Mouse (Mus musculus) right cerebral cortex, adult 2 months (tissue): ENCODE data around the gene Psmb4.
A peak's percentile ranks its signal among the peaks of the same experiment; 100 is the strongest.
"Not testable (repeated sequence)": the region's sequence is repeated elsewhere in the genome, so short reads cannot be mapped to it uniquely, and the experiment has no call there.

Source experiments
- DNase-seq, 2 experiments: peaks; one replicate each; pipeline ENCODE4 v3.0.0; 2021 to 2022; ENCODE audit warnings: low spot score in 2 of 2

Gene Psmb4

DNA sequence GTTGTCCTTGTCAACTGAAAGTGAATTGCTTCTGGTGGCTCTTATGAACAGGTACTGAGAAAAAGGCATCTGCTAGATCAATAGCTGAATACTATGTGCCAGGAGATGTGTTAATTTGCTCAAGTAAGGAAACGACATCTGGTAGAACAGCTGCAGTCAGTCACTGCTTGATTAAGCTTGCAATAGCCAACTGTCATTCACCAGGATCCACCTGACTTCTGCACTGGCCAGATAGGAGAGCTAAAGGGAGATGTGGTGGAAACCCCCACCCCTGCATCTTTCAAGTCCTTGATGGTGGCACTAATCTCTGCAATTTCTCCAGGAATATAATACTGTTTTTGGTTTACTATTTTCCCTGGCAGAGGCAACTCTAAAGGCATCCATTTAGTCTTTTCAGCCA lies 19.7 kb upstream of the Psmb4 start:
- DNase-seq, result no peak

DNA sequence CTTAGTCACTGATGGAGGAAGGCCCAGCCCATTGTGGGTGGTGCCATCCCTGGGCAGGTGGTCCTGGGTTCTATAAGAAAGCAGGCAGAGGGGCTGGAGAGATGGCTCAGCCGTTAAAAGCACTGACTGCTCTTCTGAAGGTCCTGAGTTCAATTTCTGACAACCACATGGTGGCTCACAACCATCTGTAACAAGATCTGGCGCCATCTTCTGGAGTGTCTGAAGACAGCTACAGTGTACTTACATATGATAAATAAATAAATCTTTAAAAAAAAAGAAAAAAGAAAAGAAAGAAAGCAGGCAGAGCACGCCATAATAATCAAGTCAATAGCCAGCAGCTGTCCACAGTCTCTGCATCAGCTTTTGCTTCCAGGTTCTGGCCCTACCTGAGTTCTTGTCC lies 18.0 kb upstream of the Psmb4 start:
- DNase-seq, result not testable (repeated sequence)

DNA sequence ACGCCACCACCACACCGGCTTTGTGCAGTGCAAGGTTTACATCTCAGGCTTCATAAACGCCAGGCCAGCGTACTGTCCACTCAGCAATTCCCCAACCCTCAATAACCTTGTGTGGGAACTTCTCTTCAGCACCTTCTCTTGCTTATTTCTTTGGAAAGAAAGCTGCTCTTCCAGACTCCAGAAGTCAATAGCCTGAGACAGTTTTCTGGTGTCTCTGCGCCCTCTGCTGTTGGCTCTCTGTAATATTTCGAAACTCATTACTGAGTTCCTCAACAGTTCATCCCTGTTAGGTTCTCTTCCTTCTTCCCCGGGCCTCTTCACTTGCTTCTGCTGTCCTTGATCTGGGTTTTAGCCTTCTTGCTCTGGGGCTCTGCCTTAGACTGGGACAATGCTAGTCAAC lies 16.0 kb upstream of the Psmb4 start:
- peak; percentile 70 to 75 for DNase-seq

DNA sequence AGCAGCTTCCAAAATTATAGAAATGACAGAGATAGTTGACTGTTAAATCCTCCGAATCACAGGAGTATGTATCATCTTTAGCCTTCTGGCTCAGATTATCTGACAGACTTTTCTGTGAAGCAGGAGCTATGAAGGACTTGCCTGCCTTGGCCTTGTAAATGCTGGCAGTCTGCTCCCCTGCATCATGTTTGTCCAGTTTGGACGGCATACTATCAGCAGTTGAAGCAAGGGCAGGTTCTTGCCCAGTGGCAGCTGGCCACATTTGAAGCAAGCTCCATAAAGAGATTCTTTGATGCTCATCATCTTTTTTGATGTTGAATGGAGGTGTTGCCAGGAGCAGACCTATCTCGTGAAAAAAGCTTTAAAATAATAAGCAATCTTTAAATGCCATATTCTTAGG lies 7.3 kb upstream of the Psmb4 start:
- DNase-seq, result no peak

DNA sequence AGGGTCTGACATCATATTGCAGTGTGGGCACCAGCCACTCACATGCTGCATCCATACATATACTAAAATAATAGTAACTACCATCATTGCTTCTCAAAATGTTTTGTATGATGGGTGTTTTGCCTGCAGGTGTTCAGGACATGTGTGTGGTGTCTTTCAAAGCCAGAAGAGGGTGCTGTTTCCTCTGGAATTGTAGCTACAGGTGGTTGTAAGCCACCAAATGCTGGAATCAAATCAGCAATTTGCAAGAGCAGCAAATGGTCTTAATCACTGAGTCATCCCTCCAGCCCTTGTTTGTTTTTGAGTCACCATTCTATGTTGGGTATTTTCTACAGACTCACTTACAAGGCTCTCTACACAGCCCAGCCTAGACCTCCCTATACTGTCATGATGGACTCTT lies 1.8 kb upstream of the Psmb4 start:
- DNase-seq, result no peak

DNA sequence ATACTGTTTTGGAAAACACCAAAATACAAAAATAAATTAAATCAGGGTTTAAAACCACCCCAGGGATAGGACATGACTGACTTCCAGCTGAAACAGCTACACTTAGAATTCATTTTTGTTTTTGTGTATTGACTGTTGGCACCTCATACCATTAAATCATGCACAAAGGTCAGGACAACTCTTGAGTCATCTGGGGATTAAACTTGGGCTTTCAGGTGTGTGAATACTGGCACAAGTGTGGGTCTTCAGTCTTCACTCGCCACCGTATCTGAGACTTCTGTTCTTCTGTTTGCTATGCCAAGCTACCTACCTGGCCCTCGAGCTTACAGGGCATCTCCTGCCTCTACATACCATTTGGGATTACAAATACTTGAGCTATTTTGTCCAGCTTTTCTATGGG lies 4.2 kb downstream of the Psmb4 start:
- DNase-seq, result no peak

DNA sequence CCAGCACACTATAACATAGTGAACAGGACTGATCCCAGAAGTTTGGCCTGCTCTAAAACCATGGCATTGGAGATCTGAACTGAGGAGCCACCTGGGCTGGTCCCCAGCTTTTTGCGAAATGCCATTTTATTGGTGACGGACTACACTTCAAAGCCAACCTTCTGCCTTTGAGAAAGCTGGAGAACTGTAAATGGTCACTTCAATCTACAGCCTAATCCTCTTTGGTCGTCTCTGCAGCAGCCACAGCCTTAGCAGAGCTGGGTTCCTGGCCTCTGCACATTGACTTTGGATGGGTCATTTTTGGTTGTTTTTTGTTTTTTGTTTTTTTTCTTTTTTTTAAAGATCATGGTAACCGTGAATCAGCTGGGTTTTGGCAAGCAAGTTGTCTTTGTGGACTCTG lies 4.9 kb downstream of the Psmb4 start:
- DNase-seq, result no peak

DNA sequence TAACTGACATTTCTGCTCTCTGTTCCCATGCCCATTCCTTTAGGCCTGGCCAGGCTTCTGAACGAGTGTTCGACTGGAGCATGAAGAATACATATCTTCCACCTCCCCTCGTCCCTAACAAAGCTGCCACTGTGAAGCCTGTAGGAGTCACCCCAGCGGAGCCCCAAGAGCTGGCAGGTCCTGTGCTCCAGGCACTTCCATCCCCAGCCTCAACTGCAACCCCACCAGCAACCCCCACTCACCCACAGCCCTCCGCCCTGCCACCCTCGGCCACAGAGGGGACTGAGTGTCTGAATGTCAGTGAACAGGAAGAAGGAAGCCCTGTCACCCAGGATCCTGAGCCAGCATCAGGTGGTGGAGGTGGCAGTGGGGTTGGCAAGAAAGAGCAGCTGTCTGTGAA lies 8.1 kb downstream of the Psmb4 start:
- DNase-seq, result no peak

DNA sequence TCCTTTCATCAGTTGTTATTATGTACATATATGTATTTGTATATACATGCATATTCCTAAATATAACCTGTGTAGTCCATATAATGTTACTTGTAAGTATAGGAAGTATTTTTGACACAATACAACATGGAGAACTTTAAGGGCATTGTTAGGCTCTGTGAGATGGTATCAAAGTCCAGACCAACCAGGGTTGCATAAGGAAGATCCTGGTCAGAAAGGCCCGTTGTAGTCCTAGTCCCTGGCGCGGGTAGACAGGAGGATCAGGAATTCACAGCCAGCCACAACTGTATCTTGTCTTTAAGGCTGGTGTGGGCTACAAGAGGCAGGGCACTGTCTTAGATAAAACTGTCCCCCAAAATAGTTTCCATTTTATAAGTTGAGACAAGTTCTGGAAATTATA lies 17.8 kb downstream of the Psmb4 start:
- DNase-seq, result no peak

DNA sequence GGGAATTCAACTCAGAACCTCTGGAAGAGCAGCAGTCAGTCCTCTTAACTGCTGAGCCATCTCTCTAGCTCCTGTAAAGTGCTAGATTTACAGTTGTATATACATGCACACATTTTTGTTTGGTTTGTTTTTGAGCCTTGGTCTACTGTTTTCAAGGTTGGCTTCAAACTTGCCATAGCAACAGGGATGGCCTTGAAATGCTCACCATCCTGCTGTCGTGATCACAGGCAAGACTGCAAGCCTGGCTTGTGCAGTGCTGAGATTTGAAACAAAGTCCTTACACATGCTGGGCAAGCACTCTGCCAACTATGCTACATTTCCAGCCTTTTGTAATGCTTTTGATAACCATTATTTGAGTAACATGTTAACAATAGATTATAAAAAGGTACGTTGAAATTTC lies 27.3 kb downstream of the Psmb4 start:
- DNase-seq, result no peak

DNA sequence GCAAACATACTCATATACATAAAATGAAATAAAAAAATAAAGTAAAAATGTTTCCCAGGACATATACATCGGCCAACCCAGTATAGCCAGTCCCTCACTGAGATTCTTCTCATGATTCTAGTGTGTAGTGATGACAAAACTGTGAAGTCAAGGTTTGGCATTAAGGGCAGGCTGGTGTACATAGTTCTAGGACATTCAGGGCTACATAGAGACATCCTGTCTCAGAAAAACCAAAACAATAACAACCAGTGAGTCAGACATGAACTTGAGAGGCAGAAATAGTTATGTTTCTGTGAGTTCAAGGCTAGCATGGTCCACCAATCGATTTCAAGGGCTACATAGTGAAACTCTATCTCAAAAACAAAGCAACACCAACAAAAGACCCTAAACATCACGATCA lies 34.5 kb downstream of the Psmb4 start:
- no peak for DNase-seq

DNA sequence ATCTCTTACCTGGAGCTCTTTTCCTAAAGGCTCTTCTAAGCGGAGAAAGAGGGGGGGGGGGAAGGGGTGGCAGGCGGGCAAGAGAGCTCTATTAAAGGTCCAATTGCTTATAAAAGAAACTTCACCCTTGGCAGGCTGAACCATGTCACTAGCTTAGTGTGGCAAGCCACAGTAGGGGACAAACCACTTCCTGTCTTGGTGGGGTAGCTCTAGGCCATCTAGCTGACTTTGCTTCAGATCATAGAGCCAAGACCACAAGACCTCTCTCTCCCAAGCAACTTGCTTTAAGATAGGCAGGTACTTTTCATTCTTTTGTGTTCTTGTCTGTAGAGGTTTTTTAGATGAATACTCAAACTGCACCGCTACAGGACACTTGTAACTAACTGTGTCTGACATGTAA lies 35.0 kb downstream of the Psmb4 start:
- no peak for DNase-seq

DNA sequence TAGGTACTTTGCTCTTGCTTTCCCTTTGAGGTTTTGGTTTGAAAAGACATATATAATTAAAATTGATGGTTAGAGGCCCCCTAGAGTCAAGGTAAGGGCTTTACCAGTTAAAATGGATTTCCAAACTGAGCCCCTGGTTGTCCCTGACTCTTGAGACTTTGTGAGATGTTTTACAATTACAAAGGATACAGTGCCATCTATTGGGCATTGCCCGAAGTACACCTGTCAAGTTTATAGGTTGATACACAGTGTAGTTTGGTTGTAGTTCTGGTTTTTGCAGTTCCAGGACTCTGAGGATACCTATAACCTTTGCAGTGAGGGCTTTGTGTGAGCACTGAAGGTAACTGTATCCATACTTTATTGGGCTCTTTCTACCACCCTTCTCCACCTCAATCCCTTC lies 37.4 kb downstream of the Psmb4 start:
- peak; percentile 67 to 77 for DNase-seq

DNA sequence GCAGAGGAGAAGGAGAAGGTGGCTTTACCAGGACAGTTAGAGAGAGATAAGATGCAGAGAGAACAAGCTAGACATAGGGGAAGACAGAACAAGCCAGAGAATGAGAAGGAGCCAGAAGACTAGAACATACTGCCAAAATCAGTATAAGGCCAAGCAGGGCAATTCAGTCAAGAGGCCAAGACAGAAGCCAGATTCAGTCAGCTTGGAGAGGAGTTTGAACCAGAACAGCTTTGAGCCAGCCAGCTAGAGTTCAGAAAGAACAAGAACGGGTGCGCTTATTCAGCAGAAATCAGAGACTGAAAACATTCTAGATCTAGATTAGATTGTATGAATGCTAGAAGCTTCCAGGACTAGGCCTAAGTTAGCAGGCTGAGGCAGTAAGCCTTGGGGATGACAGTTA lies 39.4 kb downstream of the Psmb4 start:
- no peak for DNase-seq

DNA sequence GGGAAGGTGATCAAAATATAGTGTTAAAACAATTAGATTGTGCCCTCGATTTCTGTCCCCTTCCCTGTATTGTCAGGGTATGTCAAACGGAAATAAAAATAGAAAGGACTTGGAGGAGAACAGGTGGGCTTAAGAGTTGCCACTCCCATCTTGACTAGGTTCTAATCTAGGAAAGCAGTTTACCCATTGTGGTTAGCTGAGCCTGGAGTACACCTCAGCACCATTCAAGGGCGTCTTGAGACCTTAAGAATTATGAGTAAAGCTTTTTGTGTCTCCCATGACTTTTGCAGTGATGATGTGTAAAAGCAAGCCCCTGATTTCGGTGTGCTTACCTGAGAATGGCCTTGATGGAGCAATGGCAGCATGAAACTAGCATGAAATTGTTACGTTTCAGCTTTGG lies 47.7 kb downstream of the Psmb4 start:
- no peak for DNase-seq

DNA sequence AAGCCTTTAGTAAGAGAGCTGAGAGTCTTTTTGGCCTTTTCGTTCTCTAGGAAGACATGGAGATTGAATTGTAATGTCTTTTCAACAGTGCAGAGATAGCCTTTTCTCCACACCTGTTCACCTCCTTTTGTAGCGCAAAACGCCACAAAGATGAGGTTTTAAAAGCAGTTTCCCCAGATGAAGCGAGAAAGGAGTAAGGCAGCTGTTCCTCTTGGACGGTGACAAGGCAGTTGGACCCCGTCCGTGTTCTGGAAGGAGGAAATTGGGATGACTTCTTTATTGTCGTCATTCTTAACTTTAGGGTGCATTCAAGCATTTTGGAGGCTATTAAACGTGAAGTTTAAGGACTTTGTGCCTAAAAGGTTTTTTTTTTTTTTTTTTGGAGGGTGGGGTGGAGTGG lies 48.1 kb downstream of the Psmb4 start:
- DNase-seq, result no peak

DNA sequence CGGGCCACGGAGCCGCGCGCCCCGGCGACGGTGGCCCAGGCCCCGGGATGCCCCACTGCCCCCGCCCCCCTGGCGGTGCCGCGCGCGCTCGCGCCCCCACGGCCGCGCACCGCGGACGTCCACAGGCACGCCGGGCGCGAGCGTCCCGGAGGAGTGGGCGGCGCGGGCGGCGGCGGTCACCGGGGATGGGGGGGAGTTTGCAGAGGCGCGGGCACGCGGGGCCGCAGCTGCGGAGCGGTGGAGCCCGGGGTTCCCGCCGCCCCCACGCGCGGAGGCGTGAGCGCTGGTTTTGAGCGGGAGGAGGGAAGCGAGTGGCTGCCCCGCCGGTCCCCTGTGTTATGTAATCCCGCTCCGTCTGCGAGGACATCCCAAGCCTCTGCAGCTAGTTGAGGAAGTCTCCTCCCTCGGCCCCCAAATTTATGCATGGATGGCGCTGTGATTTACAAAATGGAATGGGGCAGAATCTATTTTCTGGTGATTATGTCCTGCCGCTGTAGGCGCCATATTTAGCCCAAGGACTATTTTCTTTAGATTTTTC lies 48.7 kb downstream of the Psmb4 start:
- peak; percentile 87 to 91 for DNase-seq

DNA sequence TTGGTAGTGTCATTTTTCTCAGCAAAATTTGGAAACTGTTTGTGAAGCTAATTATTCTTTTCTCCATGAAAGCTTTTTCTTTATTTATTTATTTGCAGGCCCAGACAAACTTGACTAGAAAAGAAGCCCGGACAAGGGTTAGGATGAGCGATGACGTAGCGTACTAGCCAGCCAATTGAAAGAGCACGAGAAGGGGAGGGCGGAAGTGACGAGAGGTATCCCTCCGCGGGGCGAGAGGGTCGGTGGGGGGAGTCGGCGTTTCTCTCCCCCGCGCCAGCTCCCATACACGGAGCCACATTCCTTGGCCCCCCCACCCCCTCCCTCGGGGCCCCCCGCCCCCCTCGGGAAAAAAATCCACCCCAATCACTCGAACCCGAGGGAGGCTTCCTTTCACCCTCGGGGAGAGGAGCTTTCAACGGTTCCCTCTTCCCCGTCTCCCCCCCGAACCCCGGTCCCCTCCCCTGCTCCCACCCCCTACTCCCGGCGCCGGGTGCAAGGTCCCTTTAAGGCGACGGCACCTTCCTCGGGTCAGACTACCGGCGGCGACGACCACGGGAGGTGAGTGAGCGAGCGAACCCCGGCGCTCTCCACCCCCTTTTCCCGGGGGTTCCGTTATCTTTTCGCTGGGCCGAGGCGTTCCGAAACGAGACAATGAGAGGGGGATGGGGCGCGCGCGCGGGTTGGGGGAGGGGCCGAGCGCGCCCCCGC lies 49.4 kb downstream of the Psmb4 start, which contains the start of gene Pogz:
Pogz (plus strand) TSS at position 385 of the 708 bp plus-strand sequence.
- DNase-seq, result peak; percentile 95 to 96

DNA sequence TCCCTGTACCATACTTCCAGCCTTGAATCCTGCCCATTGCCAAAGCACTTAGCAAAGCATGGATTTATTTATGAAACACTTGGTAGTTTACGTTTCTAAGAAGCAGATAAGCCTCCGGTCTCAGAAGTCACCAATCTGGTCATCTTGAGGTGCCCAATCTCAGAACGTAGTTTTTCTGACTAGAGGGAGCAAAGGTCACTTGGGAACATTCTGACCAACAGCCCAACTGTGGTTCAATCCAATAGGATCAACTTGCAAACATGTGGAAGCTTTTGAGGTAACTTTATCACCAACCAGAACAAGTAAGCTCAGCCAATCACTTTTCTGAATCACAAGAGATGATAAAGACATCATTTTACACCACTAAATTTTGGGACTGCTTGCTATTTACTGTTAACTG lies 51.4 kb downstream of the Psmb4 start:
- no peak for DNase-seq
